ENCODE assay signal across 17 mouse cellular contexts in genomic region chr9:63663222-63663621, GRCm38 (mm10).
A peak's percentile ranks its signal among the peaks of the same experiment; 100 is the strongest.
DNase-seq lines count a peak whose midpoint lies in the region; ATAC-seq and TF ChIP-seq lines count a peak whose summit lies in the region.
"Had no signal": no experiment of that assay in that cellular context is flagged by ENCODE, and none has a peak within 500 bp of the region (broad histone marks: within the 10 kb centered on the region; RNA-seq: fewer than 3 reads in every experiment).

No protein-coding gene starts in this region.

- no peak overlapping the region for H3K4me2 ChIP-seq in heart, embryonic 11.5 days
- H3K4me2 ChIP-seq: hindbrain, embryonic 15.5 days had no signal

- H3K4me1 ChIP-seq in heart, embryonic 11.5 days (ENCODE audit: control insufficient read depth, insufficient read depth, low read length), result peaks cover 36% of the 10 kb centered on the region

- CTCF ChIA-PET in Patski (lab: Charles Lee), result interaction anchor here (1.5 to 2.3 kb wide), 2 partner anchors 10 to 16 kb away, joined by 3 to 7 read pairs; no protein-coding TSS in a partner anchor

- H3K4me3 ChIP-seq in heart, embryonic 11.5 days (ENCODE audit: low read depth, low read length), result no peak overlapping the region
- H3K4me3 ChIP-seq in C2C12 (ENCODE audit: insufficient read depth, poor library complexity, severe bottlenecking), result no peak overlapping the region
- H3K4me3 ChIP-seq: erythroblast, embryonic 14.5 days; hindbrain, embryonic 15.5 days had no signal

- 0 out of 2 replicates have a peak overlapping the region, but pooled peaks have one; percentile 15 for H3K27ac ChIP-seq in heart, embryonic 11.5 days (ENCODE audit: low read depth, low read length)
- H3K27ac ChIP-seq: hindbrain, embryonic 15.5 days; macrophage had no signal

- H3K79me3 ChIP-seq in C2C12 (ENCODE audit: low read depth), result no peaks in the 10 kb centered on the region

- H3K79me2 ChIP-seq in C2C12 (ENCODE audit: control insufficient read depth, insufficient read depth), result no peaks in the 10 kb centered on the region

- no peak for TF ChIP-seq CTCF in C2C12 (IDR thresholded peaks at IDR 0.05; ENCODE audit: control insufficient read depth, insufficient read depth, insufficient read length)
- TF ChIP-seq CTCF in Patski (IDR thresholded peaks at IDR 0.05), result no peak

- H3K9ac ChIP-seq in heart, embryonic 11.5 days (ENCODE audit: low read depth, low read length), result 0 out of 2 replicates have a peak overlapping the region, but pooled peaks have one; percentile 7
- H3K9ac ChIP-seq: forebrain, postnatal 0 days; hindbrain, embryonic 15.5 days had no signal

- H3K36me3 ChIP-seq in heart, embryonic 11.5 days (ENCODE audit: control insufficient read depth, insufficient read depth, low read length), result peaks cover 2% of the 10 kb centered on the region; the same call in 1 of the 2 replicates
- H3K36me3 ChIP-seq in C2C12 (ENCODE audit: control insufficient read depth, insufficient read depth), result peaks cover 3% of the 10 kb centered on the region
- H3K36me3 ChIP-seq: hindbrain, embryonic 15.5 days had no signal

- POLR2A ChIA-PET in Patski (lab: Charles Lee), result interaction anchor here (0.6 kb wide), 1 partner anchor 63 kb away, joined by 3 read pairs; no protein-coding TSS in a partner anchor

- in situ Hi-C loops in Patski (cut with MboI; ENCODE audit: low pct_unique_long_range_greater_than_20kb), result loop anchor here (5.0 kb wide), 1 partner anchor 54 kb away; no protein-coding TSS in a partner anchor

- no peaks in the 10 kb centered on the region for H3K9me3 ChIP-seq in heart, embryonic 11.5 days (replicated peaks; ENCODE audit: control insufficient read depth, low read length)
- H3K9me3 ChIP-seq: hindbrain, embryonic 15.5 days had no signal

- H3ac ChIP-seq in C2C12 (ENCODE audit: control insufficient read depth, insufficient read length, low read depth), result no peak overlapping the region

- DNase-seq in heart, adult 18-20 months, result no peak
- DNase-seq in Patski (ENCODE audit: low read depth, low spot score), result peak; percentile 46
- peak; percentile 78 for DNase-seq in gastrocnemius, postnatal 25 days
- DNase-seq in ovary, postnatal 14 days (ENCODE audit: low spot score), result no peak
- DNase-seq: cerebellum, postnatal 25 days; forebrain, postnatal 0 days; heart, adult 11 months; heart, postnatal 10 days; lung, adult 2 months; midbrain, embryonic 14.5 days; thymus, adult 18-20 months had no signal

- no peaks in the 10 kb centered on the region for H3K27me3 ChIP-seq in heart, embryonic 11.5 days (ENCODE audit: control insufficient read depth, insufficient read depth, low read length)
- H3K27me3 ChIP-seq in C2C12 (ENCODE audit: control insufficient read depth, insufficient read depth, insufficient read length), result no peaks in the 10 kb centered on the region
- H3K27me3 ChIP-seq in Patski, result no peaks in the 10 kb centered on the region
- H3K27me3 ChIP-seq: hindbrain, embryonic 15.5 days had no signal

- ATAC-seq in heart, embryonic 11.5 days (replicated peaks; ENCODE audit: insufficient number of reproducible peaks, low FRiP score, low TSS enrichment), result no peak
- no peak for ATAC-seq in Patski
- ATAC-seq in megakaryocyte-erythroid progenitor cell, adult 5-6 weeks (replicated peaks; ENCODE audit: low FRiP score, low TSS enrichment, poor library complexity, severe bottlenecking), result no peak
- ATAC-seq: forebrain, postnatal 0 days had no signal

- WGBS in heart, embryonic 11.5 days (ENCODE audit: insufficient replicate concordance), result 49% methylated on average over 10 of the region's 10 CpGs

TF ChIP-seq in C2C12, 6 proteins besides CTCF, POLR2A, EP300 and RAD21:
- TF ChIP-seq FOSL1 (IDR thresholded peaks at IDR 0.05; ENCODE audit: insufficient read depth, low read length, poor library complexity, severe bottlenecking) (no peak), MYOD1 (IDR thresholded peaks at IDR 0.05; ENCODE audit: control insufficient read depth, insufficient read length, low read depth) (peak; percentile 77)
TF ChIP-seq in C2C12: peak in this region for 1.

Comparison
In these comparisons a context has a peak if more than half of its experiments do, and no peak if none do; other contexts are left out.
1. DNase-seq: peak in Patski (single experiment) and gastrocnemius, postnatal 25 days (single experiment); none in heart, adult 18-20 months (0 of 2) and ovary, postnatal 14 days (single experiment).